Mouse (Mus musculus): Measurements from ENCODE around the gene Kctd20.

DNA sequence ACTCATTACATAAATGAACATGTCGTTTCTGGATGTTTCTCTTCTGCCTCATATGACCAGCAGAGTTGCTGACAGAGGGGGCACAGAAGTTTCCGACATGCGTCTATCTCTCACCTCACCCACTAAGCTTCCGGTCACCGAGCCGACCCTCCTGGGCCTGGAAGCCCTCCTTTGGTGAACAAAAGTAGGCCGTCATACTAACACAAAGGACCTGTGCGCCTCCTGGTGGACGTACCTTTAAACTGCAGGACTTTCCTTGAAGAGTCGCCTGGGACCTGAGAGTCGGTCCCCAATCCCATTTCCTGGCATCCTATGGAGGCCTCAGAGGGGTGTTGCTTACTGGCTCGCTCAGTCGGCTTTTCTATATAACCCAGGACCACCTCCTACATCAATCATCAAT, 25.4 kb upstream of the Kctd20 start:
- TF ChIP-seq CTCF (IDR thresholded peaks at IDR 0.05) (no peak; the same call in 1 of the 2 replicates), EP300 (IDR thresholded peaks at IDR 0.05; ENCODE audit: insufficient read depth, low read depth, low read length) (peak; percentile 78; the same call in 1 of the 2 replicates), POLR2A (IDR thresholded peaks at IDR 0.05; ENCODE audit: insufficient read depth, low read depth, low read length) (no peak)
